Mouse (Mus musculus) liver, postnatal 0 days (tissue): ENCODE results near the gene Ampd1.

Source experiments
- CTCF ChIP-seq: sonication (generic); IDR thresholded peaks from 2 replicates; pipeline ENCODE4 v1.5.1; 2016; ENCODE audit warnings: antibody characterized with exemption, low read depth
- EP300 ChIP-seq: IDR thresholded peaks from 2 replicates; pipeline ENCODE4 v1.6.1; 2016; ENCODE audit warnings: antibody characterized with exemption, low read depth, mild to moderate bottlenecking

- TF ChIP-seq CTCF (no peak), EP300 (no peak)
Observed at GRCm38 (mm10) chr3:103075871-103076270, 2.1 kb downstream of the Ampd1 start.
